Mouse (Mus musculus) natural killer cell, adult 2 months (primary cell): ENCODE data around the gene Anapc11.
A peak's percentile ranks its signal among the peaks of the same experiment; 100 is the strongest.
"Not testable (repeated sequence)": the region's sequence is repeated elsewhere in the genome, so short reads cannot be mapped to it uniquely, and the experiment has no call there.

Experiments used
- DNase-seq, 2 experiments: peaks; one replicate each; pipeline ENCODE4 v3.0.0; 2022; ENCODE audit warnings: low spot score in 2 of 2

Gene Anapc11

DNA sequence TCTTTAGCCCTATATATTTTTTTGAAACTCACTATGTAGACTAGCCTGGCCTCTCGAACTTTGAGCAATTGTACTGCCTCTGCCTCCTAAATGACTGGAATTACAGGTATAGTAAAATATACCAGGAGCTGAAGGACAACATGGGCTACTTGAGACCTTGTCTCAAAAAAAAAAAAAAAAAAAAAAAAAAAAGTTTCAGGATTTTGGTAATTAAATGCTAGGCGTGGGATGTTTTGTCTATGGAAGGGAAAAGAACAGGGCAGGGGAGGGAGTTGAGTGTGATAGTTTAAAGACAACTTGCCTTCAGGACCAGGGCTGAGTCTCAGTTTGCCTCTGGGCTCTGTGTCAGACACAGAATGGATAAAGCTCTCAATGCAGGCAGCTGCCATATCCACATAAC, 23.2 kb upstream of the Anapc11 start:
- DNase-seq, result no peak

DNA sequence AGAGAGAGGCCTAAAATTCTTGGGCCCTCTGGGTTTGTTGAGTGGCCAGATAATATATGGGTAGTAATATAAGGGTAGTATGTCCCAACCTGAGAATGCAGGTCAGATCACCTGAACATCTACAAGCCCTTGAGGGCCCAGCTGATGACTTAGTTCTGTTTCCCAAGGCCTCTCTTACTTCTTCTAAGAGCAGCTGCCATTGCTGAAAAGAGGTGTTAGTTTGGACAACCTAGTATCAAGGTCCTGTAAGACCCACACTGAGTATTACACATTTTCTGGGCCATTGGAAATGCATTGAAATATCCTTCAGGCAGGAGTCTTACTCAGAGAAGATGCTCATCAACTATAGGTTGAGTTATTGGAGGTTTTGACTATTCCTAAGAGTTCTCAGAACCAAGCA, 22.3 kb upstream of the Anapc11 start:
- no peak for DNase-seq

DNA sequence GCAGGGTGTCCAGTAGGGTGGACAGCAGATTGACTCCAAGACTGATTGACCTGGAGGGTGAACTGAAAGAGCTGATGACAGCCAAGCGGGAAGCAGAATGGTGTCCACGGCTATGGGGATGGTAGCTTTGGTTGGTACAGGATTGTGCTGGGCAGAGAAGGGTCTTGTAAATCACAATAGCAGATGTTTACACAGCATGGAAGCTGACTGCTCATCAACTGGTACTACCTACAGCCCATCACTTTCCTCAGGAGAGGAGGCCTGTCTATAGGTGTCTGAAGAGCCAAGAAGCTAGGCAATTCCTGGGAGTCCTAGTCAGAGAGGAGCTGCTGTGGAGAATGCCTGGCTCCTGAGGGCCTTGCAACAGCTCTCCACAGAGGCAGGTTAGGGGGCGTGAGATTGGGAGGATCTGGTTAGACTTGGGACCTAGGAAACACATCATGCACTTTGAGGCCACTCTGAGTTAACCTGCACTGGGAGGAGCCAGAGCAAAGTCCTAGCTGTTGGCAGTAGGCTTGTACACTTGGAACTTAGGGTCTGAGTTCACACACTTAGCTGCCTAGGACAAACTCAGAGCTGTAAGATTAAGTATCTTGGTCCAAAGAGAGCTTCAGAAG, 21.7 kb upstream of the Anapc11 start:
- no peak for DNase-seq

DNA sequence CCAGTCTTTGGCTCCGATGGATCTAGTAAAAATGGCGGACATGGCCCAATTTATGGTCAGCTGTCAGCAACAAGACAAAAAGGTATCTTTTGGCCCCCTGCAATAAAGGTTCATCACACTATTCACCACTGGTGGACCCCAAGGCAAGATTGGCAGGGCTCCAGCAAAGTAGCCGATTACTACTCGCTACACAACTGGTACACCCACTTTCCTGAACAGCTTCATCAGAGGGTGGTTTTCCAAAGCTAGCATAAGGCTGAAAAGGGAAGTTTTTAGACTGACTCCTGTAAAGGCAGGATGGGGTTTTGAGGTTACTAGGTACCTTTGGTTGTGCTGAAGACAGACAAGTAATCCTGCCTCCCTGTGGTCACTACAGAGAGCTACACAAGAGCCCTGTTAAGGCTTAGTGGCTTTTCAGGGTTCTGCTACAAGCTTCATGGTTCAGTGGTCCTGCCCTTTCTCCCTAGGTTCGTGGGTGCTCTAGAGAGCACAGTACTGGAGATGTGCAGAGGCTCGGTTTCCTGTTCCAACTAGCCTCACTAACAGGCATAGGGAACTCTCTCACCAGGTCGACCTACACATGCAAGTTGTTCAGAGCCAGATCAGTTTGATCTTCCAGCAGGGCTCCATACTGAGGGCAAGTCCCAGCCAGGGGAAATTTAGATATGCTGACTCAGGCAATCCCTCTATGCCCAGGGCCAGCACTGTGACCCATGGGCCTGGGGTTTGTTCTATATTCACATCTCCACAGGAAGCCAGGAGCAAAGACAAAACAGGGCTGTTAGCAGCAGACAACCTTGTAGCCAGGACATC, 20.8 kb upstream of the Anapc11 start:
- peak; percentile 38 to 46 for DNase-seq

DNA sequence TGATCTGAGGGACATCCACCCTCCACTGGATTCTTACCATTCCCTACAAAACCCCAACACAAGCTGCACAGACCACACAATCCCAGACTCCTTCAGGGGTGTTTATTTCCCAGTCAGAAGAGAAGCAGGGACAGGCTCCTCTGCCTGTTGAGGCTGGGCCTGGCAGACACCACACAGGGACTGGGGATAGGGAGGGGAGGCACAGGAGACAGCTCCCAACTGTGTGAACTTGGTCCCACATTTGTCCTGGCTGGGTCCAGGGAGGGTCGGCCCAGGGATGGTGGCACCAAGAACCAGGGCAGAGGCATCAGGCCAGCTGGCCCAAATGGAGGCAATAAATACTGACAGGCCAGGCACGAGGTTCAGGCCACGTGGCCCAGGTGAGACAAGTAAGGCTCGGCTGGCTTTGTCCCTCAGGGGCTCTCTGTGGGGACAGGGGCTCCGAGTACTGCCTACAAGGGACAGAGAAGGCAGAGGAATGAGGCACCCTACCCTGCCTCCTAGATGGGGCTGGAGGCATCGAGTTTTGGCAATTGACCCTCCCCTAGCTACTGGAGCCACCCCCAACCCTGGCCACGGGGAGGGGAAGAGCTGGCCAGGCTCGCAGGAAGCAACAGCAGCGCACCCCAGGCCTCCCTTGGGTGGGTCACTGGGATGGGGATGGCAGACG, 20.1 kb upstream of the Anapc11 start:
- no peak for DNase-seq

GRCm38 (mm10) chr11:120578694-120579243, 19.5 kb upstream of the Anapc11 start:
- no peak for DNase-seq

DNA sequence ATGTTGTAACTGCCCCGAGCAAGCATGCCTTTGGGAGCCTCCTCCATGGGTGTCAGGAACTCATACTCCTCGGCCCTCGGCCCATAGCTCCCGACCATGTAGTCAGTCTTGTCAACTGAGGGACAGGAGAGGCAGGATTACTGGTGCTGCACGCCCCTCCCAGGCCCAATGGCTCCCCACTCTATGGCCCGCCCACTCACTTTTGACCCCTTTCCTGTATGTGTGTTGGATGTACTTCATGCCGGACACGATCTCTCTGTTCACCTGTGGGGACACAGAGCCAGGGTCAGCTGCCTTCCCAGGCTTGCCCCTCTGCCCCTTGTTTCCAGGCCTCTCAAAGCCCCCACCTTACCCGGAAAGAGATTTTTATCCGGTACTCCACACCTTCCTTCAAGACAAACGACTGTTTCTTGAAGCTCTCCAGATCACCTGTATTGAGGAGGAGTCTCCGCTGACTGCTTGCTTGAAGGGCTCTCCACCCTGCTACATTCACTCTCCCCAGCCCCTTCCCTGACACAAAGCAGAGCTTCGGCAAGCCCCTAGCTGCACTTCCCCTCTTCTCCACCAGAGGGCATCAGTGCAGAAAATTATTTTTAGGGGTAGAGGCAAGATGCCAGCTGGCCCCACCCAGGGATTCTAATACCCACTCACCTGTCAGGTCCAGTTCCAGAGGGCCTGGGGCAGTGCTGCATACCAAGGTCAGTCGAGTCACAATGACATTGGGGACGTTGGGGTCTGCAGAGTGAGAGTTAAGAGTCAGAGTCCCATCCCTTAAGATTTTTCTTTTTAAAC, 18.7 kb upstream of the Anapc11 start:
- peak; percentile 77 to 85 for DNase-seq

GRCm38 (mm10) chr11:120580190-120580589, 18.0 kb upstream of the Anapc11 start:
- DNase-seq, result peak in 1 of 2 experiments; percentile 27

DNA sequence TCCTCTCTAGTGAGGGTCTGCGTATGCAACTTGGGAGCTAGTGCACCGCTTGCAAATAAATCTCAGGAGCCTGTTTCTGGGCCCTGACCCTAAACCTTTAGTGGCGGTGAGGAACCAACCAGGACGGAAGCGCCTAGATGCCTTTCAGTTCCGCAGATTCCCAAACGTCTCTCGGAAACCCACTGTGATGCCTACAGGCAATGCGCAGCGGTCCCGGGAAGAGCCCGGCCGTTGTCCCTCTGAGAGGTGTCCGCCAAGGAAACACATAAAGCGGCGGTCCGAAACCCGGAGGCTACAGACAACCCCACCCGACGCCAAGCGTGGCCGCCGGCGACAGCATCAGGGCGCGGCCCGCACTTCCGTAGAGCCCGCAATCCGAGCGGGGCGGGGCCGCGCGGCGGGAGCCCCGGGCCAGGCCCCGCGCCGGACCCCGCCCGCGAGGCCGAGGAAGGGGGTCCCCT, 17.3 kb upstream of the Anapc11 start:
- peak; percentile 31 to 38 for DNase-seq

- DNase-seq, result peak; percentile 84 to 87
Measured at GRCm38 (mm10) chr11:120581490-120582267, 16.5 kb upstream of the Anapc11 start, which contains the start of gene Arhgdia. Gene Arhgdia, minus strand, starts transcription at chr11:120581624.

- DNase-seq, result peak; percentile 56 to 69
Measured at GRCm38 (mm10) chr11:120582268-120582981, 15.8 kb upstream of the Anapc11 start.

DNA sequence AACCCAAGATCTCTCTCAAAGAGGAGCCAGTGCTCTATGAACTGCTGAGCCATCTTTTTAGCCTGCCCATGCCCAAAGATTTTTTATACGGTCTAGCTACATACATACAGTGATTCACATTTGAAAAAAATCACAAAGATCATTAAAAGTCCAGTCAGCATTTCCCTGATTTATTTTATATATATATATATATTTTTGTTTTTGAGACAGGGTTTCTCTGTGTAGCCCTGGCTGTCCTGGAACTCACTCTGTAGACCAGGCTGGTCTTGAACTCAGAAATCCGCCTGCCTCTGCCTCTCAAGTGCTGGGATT, 15.3 kb upstream of the Anapc11 start:
- DNase-seq, result not testable (repeated sequence)

GRCm38 (mm10) chr11:120583937-120584336, 14.3 kb upstream of the Anapc11 start:
- no peak for DNase-seq

DNA sequence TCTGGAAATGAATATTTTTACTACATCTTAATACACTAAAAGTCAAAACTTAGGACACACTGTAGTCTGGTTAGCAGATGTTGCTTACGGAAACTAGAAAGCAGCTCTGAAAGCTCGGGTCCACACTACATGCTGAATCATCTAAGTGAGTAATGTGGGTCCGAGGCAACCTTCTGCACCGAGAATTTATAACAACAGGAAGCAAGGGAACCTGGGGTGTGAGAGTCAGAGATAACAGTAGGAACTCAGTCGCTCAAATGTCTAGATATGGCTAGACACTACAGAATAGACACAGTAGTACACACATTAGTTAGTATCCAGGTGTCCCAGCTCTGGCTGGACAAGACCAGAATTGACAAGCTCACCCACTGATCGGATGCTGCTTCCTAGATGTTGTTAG, 9.7 kb upstream of the Anapc11 start:
- no peak for DNase-seq

GRCm38 (mm10) chr11:120597240-120598235, 683 bp upstream of the Anapc11 start:
- DNase-seq, result no peak

- no peak for DNase-seq
Measured at GRCm38 (mm10) chr11:120598990-120599549, 849 bp downstream of the Anapc11 start.

DNA sequence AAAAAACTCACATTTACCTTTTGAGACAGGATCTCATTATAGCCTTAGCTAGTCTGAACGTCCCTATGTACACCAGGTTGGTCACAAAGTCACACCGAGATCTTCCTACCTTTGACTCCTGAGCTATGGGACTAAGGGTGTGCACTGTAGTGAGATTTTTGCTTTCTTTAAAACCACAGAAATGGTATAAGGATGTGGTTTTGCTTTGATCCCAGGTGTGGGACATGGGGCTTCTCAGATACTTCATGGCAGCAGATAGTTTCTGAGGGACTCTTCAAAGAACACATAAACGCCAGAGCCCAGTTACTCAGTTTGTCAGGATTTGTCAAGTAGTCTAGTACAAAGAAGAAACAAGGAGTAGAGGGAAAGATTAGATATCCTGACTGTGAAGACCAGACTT, 2.5 kb downstream of the Anapc11 start:
- DNase-seq, result no peak

- no peak for DNase-seq
Measured at GRCm38 (mm10) chr11:120603545-120603944, 5.3 kb downstream of the Anapc11 start.

- no peak for DNase-seq
Measured at GRCm38 (mm10) chr11:120605667-120606066, 7.4 kb downstream of the Anapc11 start.
